Mouse (Mus musculus): ENCODE measurements at regions not wholly inside any gene's neighbourhood (a gene's known extent, or its start where the extent isn't known, plus 50 kb on each side); places are given as distances from the start of the nearest gene placed in this dataset.

DNA sequence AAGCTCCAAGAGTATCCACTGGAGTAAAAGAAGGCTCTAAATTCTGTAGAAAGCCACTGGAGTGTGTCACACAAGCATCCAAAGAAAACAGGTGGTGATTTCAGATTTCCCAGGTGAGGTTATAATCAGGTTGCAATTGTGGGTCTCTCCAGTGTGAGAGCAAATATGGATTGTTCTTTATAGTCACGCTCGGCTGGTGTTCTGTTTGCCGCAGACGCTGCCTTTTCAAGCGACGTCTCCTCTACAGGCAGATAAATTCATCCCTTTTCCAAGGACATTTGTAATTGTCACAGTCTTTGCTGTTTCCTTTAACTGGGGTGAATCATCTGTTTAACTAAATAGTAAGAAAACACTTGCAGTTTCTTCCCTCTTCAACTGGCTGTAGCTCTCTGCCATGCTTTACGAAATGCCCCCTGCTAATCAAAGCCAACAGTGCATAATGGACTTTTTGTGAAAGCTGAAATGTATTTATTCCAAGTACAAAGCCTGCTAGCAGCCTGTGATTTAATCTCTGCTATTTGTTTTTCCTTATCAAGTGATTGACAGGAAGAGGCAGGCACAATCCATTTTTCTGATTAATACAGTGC, 502.4 kb downstream of the Trim52 start:
- no peak for DNase-seq (ENCODE audit: low spot score)
